Mouse (Mus musculus) leukemia stem cell, adult 10-12 weeks (primary cell): Measurements from ENCODE around the gene Brcc3. TPM values are rescaled to one million over a fixed set of nuclear protein-coding genes. Genes with fewer than 3 reads are reported as not detected.

ENCODE experiments used
- polyA plus RNA-seq: library from polyadenylated mRNA; stranded (reverse); fragments of >175 nt; gene quantifications from 2 replicates; pipeline ENCODE4 v1.2.3, GENCODE M21; 2012; ENCODE audit warnings: low replicate concordance

The Brcc3 gene
- polyA plus RNA-seq, result 0.08 and 5.1 TPM in 2 replicates

DNA sequence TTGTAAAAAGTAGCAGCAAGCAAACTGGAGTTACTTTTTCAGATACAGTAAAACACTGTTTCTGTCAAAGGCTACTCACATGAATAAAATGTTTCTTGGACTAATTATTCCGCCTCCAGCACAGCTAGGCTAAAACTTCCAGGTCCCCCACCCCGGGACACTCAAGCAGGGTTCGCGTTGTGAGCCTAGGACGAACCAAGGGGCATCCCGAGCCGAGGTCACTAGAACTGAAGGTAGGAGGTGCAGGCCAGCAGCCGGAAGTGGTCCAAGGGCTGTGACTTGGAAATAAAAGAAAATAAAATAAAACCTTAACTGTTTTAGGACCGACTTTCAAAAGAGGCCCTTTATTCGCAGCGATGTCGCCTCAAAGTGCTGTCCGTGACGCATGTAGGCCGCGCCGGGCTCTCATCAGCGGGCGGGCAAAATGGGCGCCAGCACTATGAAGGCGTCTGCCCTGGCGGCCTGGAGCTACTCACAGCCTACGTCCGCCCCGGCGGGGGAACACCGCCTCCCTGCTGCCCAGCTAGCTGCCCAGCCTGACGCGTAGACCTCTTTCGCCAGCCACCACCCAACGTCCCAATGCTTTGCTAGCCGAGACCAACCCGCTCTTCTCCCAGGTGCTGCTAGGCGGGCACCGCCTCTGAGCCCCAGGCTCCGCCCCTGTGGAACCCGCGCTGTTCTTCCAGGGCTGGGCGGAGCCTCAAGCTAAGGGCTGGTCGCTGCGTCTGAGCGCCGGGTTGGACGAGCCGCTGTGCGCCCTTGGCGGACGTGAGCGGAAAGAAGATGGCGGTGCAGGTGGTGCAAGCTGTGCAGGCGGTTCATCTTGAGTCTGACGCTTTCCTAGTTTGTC is at the start of gene Brcc3, which contains the start of the genes Cmc4 and Mtcp1:
Gene Brcc3, plus strand, starts transcription at position 693 of the 850 bp plus-strand sequence.
Gene Cmc4, minus strand, starts transcription at position 649 of the 850 bp plus-strand sequence.
Gene Mtcp1, minus strand, starts transcription at position 653 of the 850 bp plus-strand sequence.

DNA sequence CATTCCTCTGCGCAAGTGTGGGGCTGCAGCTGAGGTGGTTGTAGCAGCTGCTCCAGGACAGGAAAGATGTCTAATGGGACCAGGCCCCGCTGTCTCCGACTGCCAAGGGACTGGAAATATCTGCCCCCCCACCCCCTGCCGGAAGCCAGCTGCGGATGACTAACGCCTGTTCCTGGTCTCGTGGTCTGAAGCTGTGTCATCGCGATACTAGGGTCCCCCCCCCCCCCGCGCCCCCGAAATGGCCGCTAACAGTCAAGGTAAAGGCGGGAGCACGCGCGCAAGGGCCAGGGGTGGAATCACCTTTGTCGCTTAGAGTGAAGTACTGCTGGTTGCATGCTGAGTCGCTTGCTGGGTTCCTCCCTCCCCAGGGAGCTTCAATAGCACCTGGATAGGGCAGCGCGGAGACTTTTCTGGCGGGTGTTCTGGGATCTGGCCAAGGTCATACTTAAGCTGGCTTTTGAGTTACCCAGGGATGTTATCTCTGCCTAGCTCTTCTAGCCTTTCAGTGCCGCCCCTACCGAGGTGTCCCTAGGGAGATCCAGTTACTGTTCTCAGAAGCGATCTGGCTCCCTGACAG is 34.1 kb upstream of the Brcc3 start, which contains the start of the genes Fundc2 and F8:
Gene Fundc2, plus strand, starts transcription at position 205 of the 577 bp plus-strand sequence.
Gene F8, minus strand, starts transcription at position 421 of the 577 bp plus-strand sequence.

Other genes with a start within 250 kb of the Brcc3 start
- 0.17 and 3.4 TPM in 2 replicates for gene Fundc2, start 34.2 kb upstream of the Brcc3 start, polyA plus RNA-seq
- gene F8, start 34.0 kb upstream of the Brcc3 start, polyA plus RNA-seq, result 0.05 TPM in 1 of 2 replicates, not detected in the other
- 3.5 and 6.8 TPM in 2 replicates for gene Cmc4, start within 50 bp of the Brcc3 start, polyA plus RNA-seq
- gene Mtcp1, start within 50 bp of the Brcc3 start, polyA plus RNA-seq, result 0.75 TPM in 1 of 2 replicates, not detected in the other
- gene Vbp1, start 97.7 kb downstream of the Brcc3 start, polyA plus RNA-seq, result 0.90 and 0.96 TPM in 2 replicates
- gene Rab39b, start 161.6 kb downstream of the Brcc3 start, polyA plus RNA-seq, result 0.07 TPM in 1 of 2 replicates, not detected in the other